Mouse (Mus musculus): ENCODE data around the gene Jmjd8.
A peak's percentile ranks its signal among the peaks of the same experiment; 100 is the strongest.

The Jmjd8 gene

GRCm38 (mm10) chr17:25832436-25833290, 4.0 kb downstream of the Jmjd8 start:
- peak; percentile 99 for DNase-seq (ENCODE audit: low spot score in 2 of 2)

GRCm38 (mm10) chr17:25833291-25833663, 4.6 kb downstream of the Jmjd8 start, which contains the start of gene Stub1:
TSS of gene Stub1 (minus strand) at chr17:25833404.
- DNase-seq (ENCODE audit: low spot score in 2 of 2), result peak; percentile 71 to 76

- no peak for DNase-seq (ENCODE audit: low spot score in 2 of 2)
These were observed 5.4 kb downstream of the Jmjd8 start for GRCm38 (mm10) chr17:25833961-25834594.

GRCm38 (mm10) chr17:25834595-25835222, 6.0 kb downstream of the Jmjd8 start:
- no peak for DNase-seq (ENCODE audit: low spot score in 2 of 2)

- no peak for DNase-seq (ENCODE audit: low spot score in 2 of 2)
These were observed 6.6 kb downstream of the Jmjd8 start for GRCm38 (mm10) chr17:25835301-25835700.

- DNase-seq (ENCODE audit: low spot score in 2 of 2), result no peak
These were observed 7.1 kb downstream of the Jmjd8 start for GRCm38 (mm10) chr17:25835816-25836215.

- no peak for DNase-seq (ENCODE audit: low spot score in 2 of 2)
These were observed 7.9 kb downstream of the Jmjd8 start for GRCm38 (mm10) chr17:25836397-25837075.

GRCm38 (mm10) chr17:25837076-25837410, 8.4 kb downstream of the Jmjd8 start, which contains the start of gene Rhbdl1:
TSS of gene Rhbdl1 (minus strand) at chr17:25837295.
- no peak for DNase-seq (ENCODE audit: low spot score in 2 of 2)

GRCm38 (mm10) chr17:25837533-25837932, 8.9 kb downstream of the Jmjd8 start:
- no peak for DNase-seq (ENCODE audit: low spot score in 2 of 2)

GRCm38 (mm10) chr17:25838904-25839303, 10.2 kb downstream of the Jmjd8 start:
- no peak for DNase-seq (ENCODE audit: low spot score in 2 of 2)

GRCm38 (mm10) chr17:25839455-25840235, 11.0 kb downstream of the Jmjd8 start:
- no peak for DNase-seq (ENCODE audit: low spot score in 2 of 2)

- no peak for DNase-seq (ENCODE audit: low spot score in 2 of 2)
These were observed 11.9 kb downstream of the Jmjd8 start for GRCm38 (mm10) chr17:25840519-25840918.

GRCm38 (mm10) chr17:25841117-25841880, 12.6 kb downstream of the Jmjd8 start, which contains the start of gene Gm20683:
TSS of gene Gm20683 (minus strand) at chr17:25841763.
- DNase-seq (ENCODE audit: low spot score in 2 of 2), result no peak

GRCm38 (mm10) chr17:25842509-25842908, 13.8 kb downstream of the Jmjd8 start:
- DNase-seq (ENCODE audit: low spot score in 2 of 2), result no peak

- DNase-seq (ENCODE audit: low spot score in 2 of 2), result no peak
These were observed 14.5 kb downstream of the Jmjd8 start for GRCm38 (mm10) chr17:25843122-25843521.

- DNase-seq (ENCODE audit: low spot score in 2 of 2), result peak in 1 of 2 experiments; percentile 35
These were observed 15.1 kb downstream of the Jmjd8 start for GRCm38 (mm10) chr17:25843636-25844395.

GRCm38 (mm10) chr17:25844396-25844901, 15.8 kb downstream of the Jmjd8 start, which contains the start of gene Rhot2:
TSS of gene Rhot2 (minus strand) at chr17:25844851.
- peak; percentile 97 for DNase-seq (ENCODE audit: low spot score in 2 of 2)

GRCm38 (mm10) chr17:25860229-25860628, 31.6 kb downstream of the Jmjd8 start:
- DNase-seq (ENCODE audit: low spot score in 2 of 2), result no peak

Measured in spleen, postnatal 36 days (tissue).